Mouse (Mus musculus) megakaryocyte, embryonic 14.5 days (primary cell): ENCODE measurements at regions not wholly inside any gene's neighbourhood (a gene's known extent, or its start where the extent isn't known, plus 50 kb on each side); places are given as distances from the start of the nearest gene placed in this dataset.

Source experiments
- H3K27me3 ChIP-seq: replicated peaks from 2 replicates; pipeline ENCODE3; 2012; ENCODE audit warnings: inconsistent platforms
- H3K36me3 ChIP-seq: replicated peaks from 2 replicates; pipeline ENCODE3; 2012; ENCODE audit warnings: low read length, inconsistent platforms, mixed read lengths
- H3K4me1 ChIP-seq: 2 replicates; pipeline ENCODE4 v1.6.1; 2012; ENCODE audit warnings: inconsistent platforms
- H3K4me3 ChIP-seq: replicated peaks from 2 replicates; pipeline ENCODE3; 2012; ENCODE audit warnings: moderate library complexity, mild to moderate bottlenecking, inconsistent platforms
- H3K9me3 ChIP-seq: 2 replicates; pipeline ENCODE4 v1.6.1; 2012; ENCODE audit warnings: inconsistent platforms
- FLI1 ChIP-seq: IDR thresholded peaks from 2 replicates; pipeline ENCODE4 v1.6.1; 2012; ENCODE audit warnings: low read length, inconsistent platforms, mixed read lengths
- GATA1 ChIP-seq: IDR thresholded peaks from 3 replicates; pipeline ENCODE4 v1.6.1; 2012; ENCODE audit warnings: mixed read lengths, low read length, inconsistent platforms, borderline replicate concordance

DNA sequence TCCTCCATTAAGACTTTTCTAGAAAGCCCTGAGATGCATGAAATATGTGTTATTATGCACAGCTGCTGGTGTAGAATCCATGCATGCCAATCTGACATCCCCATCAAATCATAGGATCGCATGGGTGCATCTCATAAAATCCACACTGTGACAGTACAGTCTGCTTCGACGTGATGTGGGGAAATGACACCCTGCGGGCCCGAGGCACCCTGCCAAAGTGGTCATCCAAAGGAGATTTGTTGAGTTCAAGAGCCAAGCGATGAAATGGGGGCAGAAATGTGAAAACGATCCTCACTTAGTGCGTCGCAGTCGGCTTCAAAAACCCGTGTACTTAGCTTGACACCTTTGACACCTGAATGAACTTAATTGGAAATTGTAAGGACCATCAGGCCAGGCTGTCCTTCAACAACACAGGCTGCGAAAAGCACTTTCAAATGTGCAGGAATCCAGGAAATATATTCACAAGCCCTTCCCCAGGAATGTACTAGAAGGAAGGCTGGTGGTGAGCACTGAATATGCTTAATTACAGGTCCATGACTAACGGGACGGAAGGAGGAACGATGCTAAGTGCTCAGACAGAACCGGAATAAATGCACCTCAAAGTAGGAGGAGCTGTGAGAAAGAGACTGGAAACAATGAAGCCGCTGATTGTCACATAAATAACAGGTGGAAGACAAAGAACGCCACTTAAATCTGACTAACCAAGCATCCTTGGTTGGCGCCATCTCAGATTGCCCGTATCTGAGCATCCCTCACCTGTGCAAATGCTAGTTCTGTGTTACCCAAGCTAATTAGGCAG is 60.9 kb upstream of the Ppp2r5c start:
- H3K4me3 ChIP-seq = no peak overlapping the region
- H3K27me3 ChIP-seq = peaks cover 16% of the 10 kb centered on the region
- no peaks in the 10 kb centered on the region for H3K9me3 ChIP-seq
- TF ChIP-seq GATA1 (no peak), FLI1 (no peak)
- H3K36me3 ChIP-seq = no peaks in the 10 kb centered on the region
- peaks cover 5% of the 10 kb centered on the region; the same call in 1 of the 2 replicates for H3K4me1 ChIP-seq

DNA sequence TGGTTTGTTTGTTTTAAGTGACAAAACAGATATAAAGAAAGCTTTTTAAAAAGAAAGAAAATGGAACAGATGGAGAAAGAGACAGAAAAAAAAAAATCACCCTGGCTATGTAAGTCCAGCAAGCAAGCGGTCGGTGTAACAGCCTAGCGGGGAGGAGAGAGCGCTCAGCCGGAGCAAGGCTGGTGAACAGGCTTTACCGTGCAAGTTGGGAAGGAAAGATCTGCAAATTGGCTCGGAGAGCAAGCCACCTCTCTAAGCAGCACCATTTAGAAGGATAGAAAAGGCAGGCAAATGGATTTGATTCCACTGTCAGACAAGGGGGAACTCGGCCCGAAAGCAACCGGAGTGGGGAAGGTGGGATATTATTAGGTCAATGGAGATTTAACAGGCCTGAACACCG is 59.9 kb upstream of the Ppp2r5c start:
- H3K4me1 ChIP-seq = no peaks in the 10 kb centered on the region
- H3K9me3 ChIP-seq = no peaks in the 10 kb centered on the region
- H3K27me3 ChIP-seq = peaks cover 10% of the 10 kb centered on the region
- H3K36me3 ChIP-seq = no peaks in the 10 kb centered on the region
- no peak for TF ChIP-seq GATA1
- TF ChIP-seq FLI1 = no peak
- no peak overlapping the region for H3K4me3 ChIP-seq

DNA sequence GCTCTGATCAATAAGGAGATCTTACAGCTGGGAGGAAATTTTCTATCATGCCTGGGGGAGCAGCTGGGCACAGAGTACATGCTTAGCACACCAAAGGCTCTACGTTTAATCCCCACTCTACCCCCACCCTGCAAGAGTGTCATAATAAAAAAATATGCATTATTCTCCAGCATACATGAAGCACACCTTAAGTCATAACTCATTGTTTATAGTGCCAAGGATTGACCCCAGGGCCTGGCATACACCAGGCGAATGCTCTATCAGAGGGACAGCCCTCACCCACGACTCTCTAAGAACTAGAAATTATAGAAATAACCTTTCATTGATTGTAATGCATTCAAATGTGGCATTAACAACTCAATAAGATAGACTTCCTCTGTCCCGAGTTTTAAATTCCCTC is 59.4 kb upstream of the Ppp2r5c start:
- Histone ChIP-seq H3K27me3 (peaks cover 10% of the 10 kb centered on the region), H3K4me1 (no peaks in the 10 kb centered on the region), H3K36me3 (no peaks in the 10 kb centered on the region), H3K4me3 (no peak overlapping the region), H3K9me3 (no peaks in the 10 kb centered on the region)
- no peak for TF ChIP-seq FLI1
- no peak for TF ChIP-seq GATA1

DNA sequence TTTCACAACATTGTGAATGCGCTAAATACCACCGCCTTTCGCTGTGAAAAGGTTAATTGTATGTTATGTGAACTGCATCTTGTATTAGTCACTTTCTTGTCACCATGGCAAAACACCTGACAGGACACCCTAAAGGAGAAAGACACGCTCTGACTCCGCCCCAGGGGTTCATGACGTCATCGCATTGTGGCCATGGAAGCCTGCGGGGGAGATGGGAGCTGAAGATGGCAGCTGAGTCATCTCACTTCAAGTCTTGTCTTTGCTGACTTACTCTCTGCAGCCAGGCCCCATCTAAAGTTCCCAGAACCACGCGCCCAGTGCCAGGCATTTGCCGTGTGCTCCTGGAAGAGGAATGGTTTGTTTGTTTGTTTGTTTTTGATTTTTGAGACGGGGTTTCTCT is 57.5 kb upstream of the Ppp2r5c start:
- Histone ChIP-seq H3K4me1 (no peaks in the 10 kb centered on the region), H3K36me3 (no peaks in the 10 kb centered on the region), H3K27me3 (peaks cover 17% of the 10 kb centered on the region), H3K4me3 (no peak overlapping the region), H3K9me3 (no peaks in the 10 kb centered on the region)
- TF ChIP-seq GATA1 (no peak), FLI1 (no peak)

DNA sequence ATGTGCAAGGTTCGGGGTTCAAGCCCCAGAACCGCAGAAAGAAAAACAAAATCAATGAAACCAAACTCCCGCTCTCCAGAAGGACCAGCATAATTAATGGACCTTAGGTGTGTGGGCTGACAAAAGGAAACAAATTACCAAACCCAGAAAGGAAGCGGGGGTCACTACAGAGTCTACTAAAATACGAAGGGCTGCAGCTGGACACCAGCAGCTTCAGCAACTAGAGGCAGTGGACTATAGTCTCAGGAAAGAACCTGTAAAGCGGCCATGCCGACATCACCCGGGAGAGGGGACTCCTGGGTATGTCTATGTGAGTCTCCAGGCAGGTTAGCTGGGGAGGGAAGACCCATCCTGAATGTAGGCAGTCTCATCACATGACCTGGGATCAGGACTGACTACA is 55.5 kb upstream of the Ppp2r5c start:
- peaks cover 14% of the 10 kb centered on the region for H3K27me3 ChIP-seq
- TF ChIP-seq GATA1 (no peak), FLI1 (no peak)
- H3K4me1 ChIP-seq = no peaks in the 10 kb centered on the region
- H3K36me3 ChIP-seq = no peaks in the 10 kb centered on the region
- no peak overlapping the region for H3K4me3 ChIP-seq
- 0 out of 2 replicates have a peak, but pooled peaks cover 4% of the 10 kb centered on the region for H3K9me3 ChIP-seq

DNA sequence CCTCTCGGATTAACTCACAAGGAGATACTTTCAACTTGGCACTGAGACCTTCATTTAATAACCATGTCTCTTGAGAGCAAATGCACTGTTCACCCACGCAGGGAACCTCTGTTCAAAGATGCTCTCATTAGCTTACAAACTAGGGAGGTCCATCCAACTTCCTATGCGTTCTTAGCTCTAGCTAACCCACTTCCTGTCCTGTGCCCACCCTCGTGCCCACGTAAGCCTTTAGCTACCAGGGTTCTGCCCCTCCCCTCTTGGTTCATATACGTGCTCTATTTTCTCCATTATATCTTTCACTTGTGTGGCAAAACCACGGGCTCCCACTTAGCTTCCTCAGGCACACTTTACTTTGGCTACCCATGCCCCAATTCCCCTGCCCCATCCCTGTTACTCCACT is 53.4 kb upstream of the Ppp2r5c start:
- no peak overlapping the region for H3K4me3 ChIP-seq

More for the DNA sequence above, 53.4 kb upstream of the Ppp2r5c start:
- Histone ChIP-seq H3K27me3 (peaks cover 7% of the 10 kb centered on the region), H3K36me3 (no peaks in the 10 kb centered on the region), H3K9me3 (0 out of 2 replicates have a peak, but pooled peaks cover 4% of the 10 kb centered on the region), H3K4me1 (no peaks in the 10 kb centered on the region)
- TF ChIP-seq GATA1 (no peak), FLI1 (no peak)
